Mouse (Mus musculus) adrenal gland, adult (tissue): ENCODE data around the gene Ftsj3.

Experiments
- DNase-seq, 2 experiments: peaks; one replicate each; pipeline ENCODE4 v3.0.0; 2022 to 2023; ENCODE audit warnings: low spot score in 1 of 2; ENCODE audit not compliant: inconsistent age in 2 of 2

Ftsj3 gene

DNA sequence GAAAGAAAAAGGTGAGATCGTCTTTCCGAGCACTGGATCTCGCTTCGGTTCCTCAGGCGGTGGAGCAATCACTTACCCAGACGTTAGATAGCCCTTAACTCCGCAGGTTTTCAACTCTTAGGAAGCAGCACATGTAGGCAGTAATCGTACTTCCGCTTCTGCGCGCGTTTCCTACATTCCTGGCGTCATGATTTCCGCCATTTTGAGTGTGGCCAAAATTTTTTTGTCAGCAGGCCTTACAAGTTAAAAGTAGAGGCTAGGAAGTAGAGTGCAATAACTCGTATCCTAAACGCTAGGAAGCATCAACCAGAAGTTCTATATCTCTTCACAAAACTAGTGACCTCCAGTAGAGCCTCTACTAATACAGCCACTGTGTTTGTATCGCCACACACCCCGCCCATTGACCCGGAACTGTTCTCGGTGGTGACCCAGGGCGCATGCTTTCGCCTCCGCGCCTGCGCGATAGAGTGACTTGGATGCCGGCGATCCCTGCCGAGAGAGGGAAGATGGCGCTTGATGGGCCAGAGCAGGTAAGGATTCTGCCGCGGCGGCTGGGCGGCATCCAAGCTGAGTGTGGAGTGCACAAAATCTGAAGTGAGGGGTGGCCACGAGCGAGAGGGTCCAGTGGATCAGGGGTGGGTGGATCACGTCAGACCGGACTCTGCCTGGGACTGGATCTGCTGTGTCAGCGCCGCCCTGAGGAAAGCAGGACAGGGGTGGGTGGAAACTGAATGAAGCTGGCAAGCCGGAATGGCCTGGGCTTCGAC lies at the start of gene Ftsj3, which contains the start of gene Psmc5:
TSS of gene Ftsj3 (minus strand) at position 395 of the 767 bp plus-strand sequence.
TSS of gene Psmc5 (plus strand) at position 470 of the 767 bp plus-strand sequence.
- peak; percentile 98 to 100 for DNase-seq

DNA sequence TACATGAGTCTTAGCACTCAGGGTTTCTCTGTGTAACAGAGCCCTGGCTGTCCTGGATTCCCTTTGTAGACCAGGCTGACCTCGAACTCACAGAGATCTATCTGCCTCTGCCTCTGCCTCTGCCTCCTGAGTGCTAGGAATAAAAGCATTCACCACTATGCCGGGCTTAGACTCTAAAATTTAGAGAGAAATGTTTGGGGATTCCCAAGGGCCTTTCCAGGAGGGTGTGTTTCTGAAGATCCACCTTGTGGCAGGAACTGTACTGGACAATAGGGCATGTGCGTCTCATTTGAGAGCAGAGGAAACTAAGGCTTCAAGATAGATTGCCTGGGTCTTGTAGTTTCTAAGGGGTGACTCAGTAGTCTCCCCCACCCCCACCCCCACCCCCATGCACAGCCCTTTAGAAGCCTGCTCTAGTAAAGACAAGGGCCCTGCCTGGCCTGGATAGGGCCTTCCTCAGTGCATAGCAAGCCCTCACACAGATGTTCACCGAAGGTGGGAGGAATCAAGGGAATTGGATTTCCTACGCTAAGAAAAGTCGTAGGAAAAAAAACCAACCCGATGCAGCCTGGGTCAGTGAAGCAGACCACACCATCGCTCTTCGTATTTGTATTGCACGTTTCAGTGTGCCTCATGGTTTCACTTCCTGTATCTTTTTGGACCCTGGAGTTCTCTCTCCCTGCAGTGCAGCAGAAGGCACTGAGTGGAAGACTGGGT lies 49.6 kb upstream of the Ftsj3 start:
- DNase-seq, result no peak

DNA sequence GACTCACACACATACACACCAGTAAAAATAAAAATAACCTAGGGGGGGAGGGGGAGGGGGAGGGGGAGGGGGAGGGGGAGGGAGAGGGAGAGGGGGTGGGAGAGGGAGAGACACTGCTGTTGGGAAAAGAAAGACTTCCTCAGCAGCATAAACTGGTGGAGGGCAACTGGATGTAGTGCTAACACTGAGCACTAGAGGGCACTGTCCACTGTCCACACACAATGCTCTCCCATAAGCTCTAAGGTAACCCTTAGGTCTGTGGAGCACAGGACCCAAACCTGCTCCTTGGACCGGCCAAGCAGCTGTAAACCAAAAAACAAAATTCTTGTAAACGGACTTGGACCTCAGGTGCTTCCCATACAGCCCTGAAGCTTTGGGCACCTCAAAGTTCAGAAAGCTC lies 46.8 kb upstream of the Ftsj3 start:
- DNase-seq, result peak; percentile 45 to 75

DNA sequence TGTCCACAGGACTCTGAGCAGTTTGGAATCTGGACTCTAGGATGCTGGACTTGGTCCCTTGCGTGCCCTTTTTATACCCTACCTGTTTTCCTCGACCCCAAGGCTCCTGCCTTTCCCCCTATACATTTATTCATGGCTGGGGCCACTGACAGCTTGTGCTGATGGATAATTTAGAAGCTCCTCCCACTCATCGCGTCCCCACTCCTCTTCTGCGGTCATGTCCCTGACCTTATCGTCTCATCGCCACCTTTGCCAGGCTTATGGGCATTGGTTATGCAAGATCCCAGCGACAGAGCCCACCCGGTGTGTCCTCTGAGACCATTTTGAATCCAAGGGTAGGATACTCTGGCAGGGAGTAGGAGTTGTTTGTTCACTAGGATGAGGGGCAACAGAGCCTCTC lies 45.9 kb upstream of the Ftsj3 start, which contains the start of gene Gh:
TSS of gene Gh (minus strand) at position 101 of the 400 bp plus-strand sequence.
- DNase-seq, result no peak

DNA sequence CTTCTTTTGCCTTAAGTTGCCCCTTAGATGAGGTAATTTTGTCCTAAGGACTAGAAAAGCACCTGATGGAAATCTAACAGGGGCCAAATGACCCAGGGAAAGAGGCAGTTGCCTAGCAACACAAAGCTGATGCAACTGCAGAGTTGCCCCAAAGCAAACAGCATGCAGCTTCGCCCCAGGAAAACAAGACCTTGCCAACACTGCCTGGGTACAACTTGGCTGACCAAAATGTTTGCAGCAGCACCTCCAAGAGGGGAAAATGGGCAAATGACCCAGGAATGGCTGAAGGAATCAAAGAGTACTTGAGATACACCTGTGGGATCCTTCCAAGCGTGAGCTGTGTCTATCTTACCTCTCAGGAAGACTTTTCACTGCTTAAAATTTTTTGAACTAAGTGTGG lies 36.0 kb upstream of the Ftsj3 start:
- peak in 1 of 2 experiments; percentile 50 for DNase-seq

DNA sequence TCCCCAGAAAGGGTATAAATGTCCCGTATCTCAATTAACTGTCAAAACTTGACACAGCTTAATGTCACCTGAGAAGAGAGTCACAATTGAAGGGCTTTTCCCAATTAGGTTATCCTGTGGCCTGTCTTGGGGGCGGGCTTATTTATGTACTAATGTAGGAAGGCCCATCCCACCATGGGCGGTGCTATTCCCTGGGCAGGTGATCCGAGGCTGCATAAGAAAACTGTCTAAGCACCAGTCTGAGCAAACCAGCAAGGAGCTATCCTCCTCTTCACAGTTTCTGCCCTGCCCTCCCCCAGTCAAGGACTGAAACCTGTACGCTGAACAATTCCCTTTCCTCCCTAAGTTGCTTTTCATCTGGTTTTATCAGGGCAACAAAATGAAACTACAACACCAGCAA lies 34.5 kb upstream of the Ftsj3 start:
- no peak for DNase-seq

DNA sequence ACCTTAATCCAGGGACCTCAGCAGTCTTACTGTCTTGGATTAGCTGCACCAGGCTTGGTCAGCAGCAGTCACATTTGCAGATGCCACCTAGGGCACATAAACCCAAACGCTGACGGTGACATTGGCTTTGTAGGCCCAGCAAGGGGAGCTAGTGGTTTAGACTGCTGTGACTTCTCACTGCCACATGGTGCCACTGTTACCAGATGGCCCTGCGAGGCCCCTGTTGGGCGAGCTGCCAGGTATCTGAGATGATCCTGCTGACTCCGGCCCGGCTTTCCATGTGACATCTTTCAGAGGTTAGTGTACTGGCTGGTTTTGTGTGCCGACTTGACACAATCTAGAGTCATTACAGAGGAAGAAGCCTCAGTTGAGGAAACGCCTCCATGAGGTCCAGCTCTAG lies 33.5 kb upstream of the Ftsj3 start:
- DNase-seq, result peak; percentile 84 to 88

DNA sequence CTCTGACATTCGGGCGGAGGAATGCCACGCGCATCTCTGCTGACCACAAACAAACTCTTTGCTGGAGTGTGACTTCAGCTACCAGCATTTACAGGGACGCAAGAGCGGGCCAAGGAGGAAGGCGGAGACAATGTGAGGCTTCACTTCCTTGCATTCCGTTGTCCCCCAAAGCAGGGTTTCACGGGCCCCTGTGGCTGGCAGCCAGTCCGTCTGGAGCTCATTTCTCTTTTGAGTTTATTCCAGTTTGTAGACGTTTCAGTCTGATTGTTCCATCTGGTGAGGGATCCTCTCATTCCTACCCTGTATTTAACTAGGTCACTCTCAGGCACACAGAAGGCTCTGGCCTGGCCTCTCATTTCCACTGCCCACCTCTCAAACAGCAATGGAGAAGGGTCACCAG lies 31.1 kb upstream of the Ftsj3 start:
- no peak for DNase-seq

DNA sequence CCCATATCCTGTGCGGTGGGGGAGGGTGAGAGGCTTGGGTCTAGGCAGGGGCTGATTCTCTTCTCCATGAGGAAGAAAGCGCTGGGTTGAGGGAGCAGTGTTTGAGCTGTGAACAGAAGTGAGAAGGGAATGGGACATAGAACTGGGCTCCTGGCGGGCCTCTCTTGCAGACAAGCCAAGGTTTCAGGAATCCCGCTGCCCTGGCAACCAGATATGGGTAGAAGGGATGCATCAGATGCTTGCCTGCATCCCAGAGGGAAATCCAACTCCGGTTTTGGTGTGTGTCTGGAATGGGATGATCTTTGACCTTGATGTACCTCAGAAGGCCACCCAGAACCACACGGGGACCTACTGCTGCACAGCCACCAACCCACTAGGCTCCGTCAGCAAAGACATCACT lies 30.3 kb upstream of the Ftsj3 start:
- no peak for DNase-seq

DNA sequence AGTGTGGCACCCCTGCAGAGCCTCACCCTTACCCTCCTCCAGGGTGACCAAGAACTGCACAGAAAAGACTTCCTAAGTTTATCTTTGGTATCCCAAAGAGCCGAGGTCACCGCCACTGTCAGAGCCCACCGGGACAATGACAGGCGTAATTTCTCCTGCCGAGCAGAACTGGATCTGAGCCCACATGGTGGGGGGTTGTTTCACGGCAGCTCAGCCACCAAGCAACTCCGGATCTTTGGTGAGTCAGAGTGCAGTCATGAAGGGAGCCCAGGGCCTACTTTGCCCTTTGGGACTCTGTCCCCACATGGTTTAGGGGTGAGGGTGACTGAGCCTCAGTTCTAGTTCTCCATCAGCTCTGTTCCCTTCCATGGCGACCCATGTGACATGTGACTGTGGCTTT lies 28.2 kb upstream of the Ftsj3 start:
- peak in 1 of 2 experiments; percentile 54 for DNase-seq

DNA sequence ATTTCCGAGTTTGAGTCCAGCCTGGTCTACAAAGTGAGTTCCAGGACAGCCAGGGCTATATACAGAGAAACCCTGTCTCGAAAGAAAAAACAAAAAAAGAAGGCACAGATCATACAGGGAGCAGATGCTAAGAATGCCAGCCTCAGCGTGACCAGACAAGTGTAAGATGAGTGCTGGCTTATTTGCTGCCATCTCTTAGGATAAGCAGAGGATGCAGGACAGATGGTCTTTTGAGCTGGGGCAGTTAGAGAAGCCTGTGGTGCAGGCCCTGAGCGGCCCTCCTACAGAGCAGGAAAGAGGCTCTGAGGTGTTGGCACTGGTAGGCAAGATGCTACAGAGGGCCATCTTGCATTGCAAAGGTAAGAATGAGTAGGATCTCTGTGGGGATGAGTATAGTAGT lies 27.5 kb upstream of the Ftsj3 start:
- no peak for DNase-seq

DNA sequence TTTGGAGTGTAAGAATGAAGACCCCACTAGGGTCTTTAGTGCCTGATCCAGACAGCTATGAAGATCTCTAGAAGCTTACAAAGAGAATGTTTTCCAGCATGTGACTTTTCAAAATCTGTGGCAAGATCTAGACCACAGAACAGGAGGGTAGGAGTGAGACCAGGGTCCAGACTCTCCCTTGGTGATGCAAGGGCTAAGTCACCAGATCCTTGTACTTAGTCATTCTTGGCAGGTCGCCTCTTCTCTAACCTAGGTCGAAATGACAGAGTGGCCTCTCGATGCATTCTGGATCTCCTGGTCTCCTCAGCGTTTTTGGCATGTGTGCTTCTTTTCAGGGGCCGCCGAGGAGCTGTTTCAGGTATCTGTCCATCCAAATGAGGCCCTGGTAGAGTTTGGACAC lies 26.6 kb upstream of the Ftsj3 start:
- DNase-seq, result peak in 1 of 2 experiments; percentile 71

DNA sequence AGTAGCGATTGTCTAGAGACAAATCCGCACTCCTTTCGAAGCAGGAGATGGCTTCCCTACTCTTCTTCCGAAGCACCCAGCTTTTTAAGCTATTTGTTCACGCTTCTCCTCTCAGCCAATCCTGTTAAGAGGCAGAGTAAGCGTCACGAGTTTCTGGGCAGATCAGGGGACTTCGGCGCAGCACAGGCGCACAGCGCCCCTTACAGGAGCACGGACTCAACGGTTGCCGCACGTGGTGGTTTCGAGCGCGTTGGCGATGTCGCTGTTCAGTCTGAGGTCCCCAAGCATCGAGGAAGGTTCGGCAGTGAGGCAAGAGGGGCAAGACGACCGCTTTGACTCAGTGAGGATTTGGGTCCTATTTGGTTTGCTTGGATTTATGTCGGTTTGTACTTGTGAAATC lies 20.6 kb upstream of the Ftsj3 start, which contains the start of gene Tcam1:
TSS of gene Tcam1 (plus strand) at position 219 of the 400 bp plus-strand sequence.
- peak; percentile 93 to 98 for DNase-seq

DNA sequence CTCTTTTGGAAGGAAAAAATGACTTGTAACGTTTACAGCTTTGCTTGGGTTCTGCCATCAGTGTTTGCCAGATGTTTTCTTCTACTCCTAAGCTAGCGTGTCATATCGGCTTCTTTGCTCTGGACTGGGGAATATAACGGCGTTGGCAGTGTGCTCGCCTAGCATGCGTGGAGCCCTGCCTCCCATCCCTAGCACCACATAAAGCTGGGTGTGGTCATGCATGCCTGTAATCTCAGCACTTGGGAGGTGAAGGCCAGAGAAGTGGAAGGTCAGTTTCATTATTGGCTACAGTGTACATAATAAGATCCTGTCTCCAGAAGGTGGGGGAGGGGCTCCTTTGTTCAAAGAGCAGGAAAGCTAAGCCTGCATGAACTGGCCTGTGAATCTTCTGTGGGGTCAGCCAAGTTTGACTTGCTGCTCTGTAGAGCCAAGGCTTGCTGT lies 19.1 kb upstream of the Ftsj3 start:
- DNase-seq, result peak; percentile 21 to 59

DNA sequence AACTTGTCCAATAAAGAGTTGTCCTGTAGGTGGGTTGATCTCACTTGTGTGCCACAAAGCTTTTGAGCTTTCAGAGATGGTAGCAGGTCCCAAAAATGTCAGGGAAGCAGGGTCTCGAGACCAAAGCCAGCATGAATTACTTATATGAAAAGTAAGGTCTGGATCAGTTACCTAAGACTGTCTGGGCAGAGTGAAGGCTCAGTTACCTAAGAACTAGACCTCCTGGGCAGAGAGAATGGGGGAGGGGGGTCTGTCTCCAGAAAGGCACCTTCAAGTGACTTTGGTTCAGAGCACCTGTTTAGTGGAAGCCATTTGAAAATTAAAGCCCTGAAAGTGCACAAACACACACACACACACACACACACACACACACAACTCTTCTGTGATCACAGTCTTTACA lies 18.5 kb upstream of the Ftsj3 start:
- DNase-seq, result peak in 1 of 2 experiments; percentile 6

DNA sequence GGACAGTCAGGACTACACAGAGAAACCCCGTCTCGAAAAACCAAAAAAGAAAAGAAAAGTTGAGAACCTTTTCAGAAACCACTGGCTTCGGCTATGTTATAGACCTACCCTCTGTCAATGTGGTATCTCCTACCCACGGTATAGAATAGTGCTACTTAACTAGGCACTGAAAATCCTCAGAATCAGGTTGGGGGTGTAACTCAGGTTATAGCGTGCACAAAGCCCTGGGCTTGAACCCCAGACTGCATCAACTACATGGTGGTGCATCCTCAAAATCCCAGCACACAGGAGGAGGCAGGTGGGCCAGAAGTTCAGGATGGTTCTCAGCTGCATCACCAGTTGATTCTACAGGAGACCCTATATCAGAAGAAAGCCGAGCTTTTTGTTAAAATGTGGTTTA lies 17.9 kb upstream of the Ftsj3 start:
- DNase-seq, result peak in 1 of 2 experiments; percentile 22

DNA sequence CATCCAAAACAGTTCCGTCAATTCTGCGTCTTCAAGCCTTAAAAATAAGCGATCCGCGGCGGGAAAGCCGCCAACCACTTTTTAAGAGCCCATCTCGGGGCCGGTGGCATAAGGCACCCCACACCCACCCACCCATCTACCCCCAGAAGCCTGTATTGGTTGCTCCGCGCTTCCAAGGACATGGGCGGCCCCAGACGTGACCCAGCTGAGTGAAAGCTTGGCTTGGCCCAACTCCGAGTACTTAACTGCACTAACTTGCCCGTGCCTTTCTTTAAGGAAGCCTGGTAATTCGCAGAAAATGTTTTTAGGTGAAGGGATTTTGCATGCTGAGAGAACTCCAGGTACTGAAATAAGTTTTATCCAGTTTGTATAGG lies 17.4 kb upstream of the Ftsj3 start:
- no peak for DNase-seq

DNA sequence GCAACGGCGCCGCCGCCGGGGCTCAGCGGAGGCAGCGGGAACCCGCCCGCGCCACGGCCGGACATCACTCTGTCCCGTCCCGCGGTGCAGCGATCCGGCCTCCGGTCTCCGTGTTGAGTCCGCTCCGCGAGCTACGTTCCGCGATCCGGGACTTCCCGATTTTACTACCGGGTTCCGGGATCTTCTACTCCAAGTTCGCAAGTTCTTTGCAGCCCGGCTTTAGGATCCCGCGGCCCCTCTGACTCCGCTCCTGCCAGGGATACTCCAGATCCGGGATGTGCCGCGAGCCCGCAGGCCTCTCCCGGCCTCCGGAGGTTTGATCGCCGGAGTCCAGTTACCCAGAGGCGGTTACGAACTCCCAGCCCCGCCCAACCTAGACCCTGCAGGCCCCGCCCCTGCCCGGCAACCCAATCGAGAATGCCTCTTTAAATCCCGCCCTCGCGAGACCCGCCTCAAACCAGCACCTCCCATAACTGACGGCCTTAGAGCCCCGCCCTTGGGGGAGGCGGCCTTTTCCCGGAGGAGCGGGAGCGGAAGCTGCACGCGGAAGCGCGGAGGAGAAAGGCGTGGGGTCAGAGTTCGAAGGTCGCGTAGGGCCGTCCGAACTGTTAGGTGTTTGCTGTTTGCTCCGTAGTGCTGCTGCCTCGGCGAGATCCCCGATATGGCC lies 16.9 kb upstream of the Ftsj3 start, which contains the start of gene Smarcd2:
TSS of gene Smarcd2 (minus strand) at position 329 of the 667 bp plus-strand sequence.
- DNase-seq, result peak; percentile 100

DNA sequence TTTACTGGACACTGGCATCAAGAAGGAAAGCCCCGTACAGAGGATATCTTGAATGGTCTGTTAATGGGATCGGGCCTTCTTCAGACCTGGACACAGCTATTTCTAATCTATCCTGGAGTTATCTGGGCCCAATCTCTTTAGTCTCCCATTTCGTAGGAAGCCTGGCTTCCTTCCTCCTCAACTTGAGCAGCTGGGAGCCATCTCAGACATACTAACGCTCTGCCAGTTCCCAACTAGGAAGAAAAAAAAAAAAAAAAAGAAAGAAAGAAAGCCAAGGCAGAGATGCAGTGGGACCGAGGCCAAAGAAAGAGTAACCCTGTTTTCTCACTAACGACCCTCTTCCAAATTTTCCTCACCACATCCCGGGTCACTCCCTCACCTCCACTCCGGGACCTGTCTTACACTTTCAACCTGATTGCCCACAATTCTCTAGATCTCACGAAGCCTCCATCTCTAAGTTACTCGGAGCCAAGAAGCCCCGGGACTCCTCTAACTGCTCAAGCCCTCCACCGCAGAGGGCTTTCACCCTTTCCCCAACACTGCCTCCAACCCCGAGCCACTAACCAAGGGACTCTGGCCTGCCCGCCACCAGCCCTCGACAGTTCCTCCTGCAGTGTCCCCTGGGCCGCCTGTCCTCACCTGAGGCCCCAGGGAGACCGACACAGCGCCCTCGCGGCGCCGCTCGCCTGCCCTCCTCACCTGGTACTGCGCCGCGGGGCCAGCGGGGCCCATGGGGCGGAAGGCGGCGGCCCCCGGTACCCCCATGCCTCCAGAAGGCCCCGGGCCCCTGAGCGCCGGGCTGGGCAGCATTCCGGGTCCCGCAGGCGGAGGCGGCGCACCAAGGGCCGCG lies 16.1 kb upstream of the Ftsj3 start:
- DNase-seq, result peak in 1 of 2 experiments; percentile 76

DNA sequence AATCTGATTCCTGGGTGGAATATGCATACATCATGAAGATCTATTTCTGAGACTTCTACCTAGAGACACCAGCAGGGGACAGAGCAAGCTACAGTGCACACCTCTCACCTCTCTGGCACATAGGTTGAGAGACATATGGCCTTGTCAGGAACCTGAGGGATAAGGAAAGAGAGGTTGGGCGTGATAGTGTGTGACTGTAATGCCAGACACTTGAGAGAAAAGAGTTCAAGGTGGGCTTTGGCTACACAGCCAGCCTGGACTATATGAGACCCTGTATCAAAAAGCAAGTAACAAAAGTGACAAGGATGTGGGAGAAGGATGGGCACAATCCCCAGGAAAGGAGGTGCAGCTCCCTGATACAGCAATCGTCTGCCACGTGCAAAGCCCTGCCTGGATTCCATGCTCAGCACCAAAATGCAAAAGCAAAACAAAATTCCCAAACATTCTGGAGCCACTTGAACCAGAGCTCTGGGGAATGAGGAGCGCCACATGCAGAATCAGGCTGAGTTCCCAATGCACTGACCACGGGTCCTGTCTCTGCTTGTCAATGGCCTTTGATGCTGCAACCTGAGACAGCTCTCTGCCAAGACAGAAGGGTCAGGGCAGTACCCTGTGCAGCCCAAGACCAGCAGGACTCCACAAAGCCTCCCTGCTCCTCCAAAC lies 15.4 kb upstream of the Ftsj3 start:
- DNase-seq, result peak; percentile 51 to 82
